Mouse (Mus musculus): ENCODE results near the gene Spint2. TPM values are rescaled to one million over a fixed set of nuclear protein-coding genes. Genes with fewer than 3 reads are reported as not detected.
A peak's percentile ranks its signal among the peaks of the same experiment; 100 is the strongest.

Spint2 gene
- polyA plus RNA-seq, 1 experiment: 35.7 TPM

GRCm38 (mm10) chr7:29296998-29297397, 15.3 kb upstream of the Spint2 start:
- Histone ChIP-seq H3K4me3 (replicated peaks; ENCODE audit: control insufficient read depth, low read depth, low read length) (no peak overlapping the region), H3K27ac (ENCODE audit: control insufficient read depth, insufficient read depth, low read depth, low read length, poor library complexity) (no peak overlapping the region), H3K4me1 (ENCODE audit: control insufficient read depth, insufficient read depth, low read length) (no peaks in the 10 kb centered on the region)
- TF ChIP-seq POLR2A (IDR thresholded peaks at IDR 0.05; ENCODE audit: borderline replicate concordance, control insufficient read depth, low read depth, low read length) (no peak), CTCF (IDR thresholded peaks at IDR 0.05; ENCODE audit: control insufficient read depth, insufficient read depth, low read length) (peak; percentile 86)
- 20% methylated on average over 10 of the region's 10 CpGs for WGBS

GRCm38 (mm10) chr7:29295861-29296647, 14.3 kb upstream of the Spint2 start:
- Histone ChIP-seq H3K4me3 (replicated peaks; ENCODE audit: control insufficient read depth, low read depth, low read length) (no peak overlapping the region), H3K4me1 (ENCODE audit: control insufficient read depth, insufficient read depth, low read length) (no peaks in the 10 kb centered on the region), H3K27ac (ENCODE audit: control insufficient read depth, insufficient read depth, low read depth, low read length, poor library complexity) (no peak overlapping the region)
- TF ChIP-seq CTCF (IDR thresholded peaks at IDR 0.05; ENCODE audit: control insufficient read depth, insufficient read depth, low read length) (no peak), POLR2A (IDR thresholded peaks at IDR 0.05; ENCODE audit: borderline replicate concordance, control insufficient read depth, low read depth, low read length) (no peak)
- WGBS: 79% methylated on average over 24 of the region's 24 CpGs

- Histone ChIP-seq H3K4me1 (ENCODE audit: control insufficient read depth, insufficient read depth, low read length) (no peaks in the 10 kb centered on the region), H3K27ac (ENCODE audit: control insufficient read depth, insufficient read depth, low read depth, low read length, poor library complexity) (no peak overlapping the region)
- WGBS: 47% methylated on average over 13 of the region's 13 CpGs
Measured at GRCm38 (mm10) chr7:29294111-29294761, 12.5 kb upstream of the Spint2 start.

GRCm38 (mm10) chr7:29293131-29294065, 11.7 kb upstream of the Spint2 start:
- TF ChIP-seq CTCF (IDR thresholded peaks at IDR 0.05; ENCODE audit: control insufficient read depth, insufficient read depth, low read length) (no peak), POLR2A (IDR thresholded peaks at IDR 0.05; ENCODE audit: borderline replicate concordance, control insufficient read depth, low read depth, low read length) (no peak)
- Histone ChIP-seq H3K4me3 (replicated peaks; ENCODE audit: control insufficient read depth, low read depth, low read length) (no peak overlapping the region), H3K27ac (ENCODE audit: control insufficient read depth, insufficient read depth, low read depth, low read length, poor library complexity) (no peak overlapping the region), H3K4me1 (ENCODE audit: control insufficient read depth, insufficient read depth, low read length) (no peaks in the 10 kb centered on the region)
- WGBS: 75% methylated on average over 19 of the region's 19 CpGs

More at GRCm38 (mm10) chr7:29294111-29294761, 12.5 kb upstream of the Spint2 start:
- no peak overlapping the region for H3K4me3 ChIP-seq (replicated peaks; ENCODE audit: control insufficient read depth, low read depth, low read length)
- TF ChIP-seq POLR2A (IDR thresholded peaks at IDR 0.05; ENCODE audit: borderline replicate concordance, control insufficient read depth, low read depth, low read length) (no peak), CTCF (IDR thresholded peaks at IDR 0.05; ENCODE audit: control insufficient read depth, insufficient read depth, low read length) (no peak)

GRCm38 (mm10) chr7:29292458-29293098, 10.9 kb upstream of the Spint2 start:
- Histone ChIP-seq H3K4me1 (ENCODE audit: control insufficient read depth, insufficient read depth, low read length) (no peaks in the 10 kb centered on the region), H3K4me3 (replicated peaks; ENCODE audit: control insufficient read depth, low read depth, low read length) (no peak overlapping the region), H3K27ac (ENCODE audit: control insufficient read depth, insufficient read depth, low read depth, low read length, poor library complexity) (no peak overlapping the region)
- 50% methylated on average over 8 of the region's 8 CpGs for WGBS
- TF ChIP-seq CTCF (IDR thresholded peaks at IDR 0.05; ENCODE audit: control insufficient read depth, insufficient read depth, low read length) (no peak), POLR2A (IDR thresholded peaks at IDR 0.05; ENCODE audit: borderline replicate concordance, control insufficient read depth, low read depth, low read length) (no peak)

GRCm38 (mm10) chr7:29291616-29292457, 10.1 kb upstream of the Spint2 start:
- H3K4me1 ChIP-seq (ENCODE audit: control insufficient read depth, insufficient read depth, low read length): no peaks in the 10 kb centered on the region
- H3K27ac ChIP-seq (ENCODE audit: control insufficient read depth, insufficient read depth, low read depth, low read length, poor library complexity): no peak overlapping the region
- 60% methylated on average over 7 of the region's 7 CpGs for WGBS
- no peak overlapping the region for H3K4me3 ChIP-seq (replicated peaks; ENCODE audit: control insufficient read depth, low read depth, low read length)
- TF ChIP-seq POLR2A (IDR thresholded peaks at IDR 0.05; ENCODE audit: borderline replicate concordance, control insufficient read depth, low read depth, low read length) (no peak), CTCF (IDR thresholded peaks at IDR 0.05; ENCODE audit: control insufficient read depth, insufficient read depth, low read length) (no peak)

Data from bone marrow, adult 2 months (tissue).